Mouse (Mus musculus): ENCODE measurements around the gene Napa. TPM values are rescaled to one million over a fixed set of nuclear protein-coding genes. Genes with fewer than 3 reads are reported as not detected.

The Napa gene
- polyA plus RNA-seq, 1 experiment from 2014 or later: 203 TPM

DNA sequence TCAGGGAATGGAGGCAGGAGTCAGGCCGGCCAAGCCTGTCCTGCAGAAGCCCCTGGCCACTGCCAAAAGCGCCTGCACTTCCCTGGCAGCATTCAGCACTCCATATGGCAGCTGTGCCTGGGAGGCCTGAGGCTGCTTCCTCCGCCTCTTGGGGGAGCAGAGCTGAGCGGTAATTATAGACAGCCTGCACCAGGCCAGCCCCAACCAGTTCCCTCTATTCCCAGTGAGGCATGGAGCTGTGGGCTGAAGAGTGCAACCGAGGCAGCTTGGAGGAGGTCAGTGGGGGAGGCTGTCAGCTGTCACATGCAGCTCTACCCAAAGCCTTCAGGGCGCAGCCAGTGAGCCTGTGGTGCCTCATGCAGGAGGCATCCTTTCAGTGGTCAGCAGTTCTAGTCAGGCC, 5.5 kb downstream of the Napa start:
- Histone ChIP-seq H3K9me3 (ENCODE audit: control insufficient read depth, low read length) (no peaks in the 10 kb centered on the region), H3K27ac (replicated peaks; ENCODE audit: low read depth, low read length) (no peak overlapping the region), H3K27me3 (replicated peaks; ENCODE audit: control insufficient read depth, insufficient read depth, low read length) (no peaks in the 10 kb centered on the region), H3K36me3 (ENCODE audit: control insufficient read depth, insufficient read depth, low read length) (peaks cover 50% of the 10 kb centered on the region), H3K9ac (ENCODE audit: low read depth, low read length) (no peak overlapping the region), H3K4me1 (ENCODE audit: control insufficient read depth, insufficient read depth, low read length) (peaks cover 8% of the 10 kb centered on the region), H3K4me3 (ENCODE audit: low read depth, low read length) (no peak overlapping the region), H3K4me2 (ENCODE audit: low read depth, low read length) (no peak overlapping the region)
- peak; percentile 42 for DNase-seq (ENCODE audit: low spot score)
- 64% methylated on average over 6 of the region's 6 CpGs for WGBS
- peak; percentile 77 for ATAC-seq (ENCODE audit: low read depth)

DNA sequence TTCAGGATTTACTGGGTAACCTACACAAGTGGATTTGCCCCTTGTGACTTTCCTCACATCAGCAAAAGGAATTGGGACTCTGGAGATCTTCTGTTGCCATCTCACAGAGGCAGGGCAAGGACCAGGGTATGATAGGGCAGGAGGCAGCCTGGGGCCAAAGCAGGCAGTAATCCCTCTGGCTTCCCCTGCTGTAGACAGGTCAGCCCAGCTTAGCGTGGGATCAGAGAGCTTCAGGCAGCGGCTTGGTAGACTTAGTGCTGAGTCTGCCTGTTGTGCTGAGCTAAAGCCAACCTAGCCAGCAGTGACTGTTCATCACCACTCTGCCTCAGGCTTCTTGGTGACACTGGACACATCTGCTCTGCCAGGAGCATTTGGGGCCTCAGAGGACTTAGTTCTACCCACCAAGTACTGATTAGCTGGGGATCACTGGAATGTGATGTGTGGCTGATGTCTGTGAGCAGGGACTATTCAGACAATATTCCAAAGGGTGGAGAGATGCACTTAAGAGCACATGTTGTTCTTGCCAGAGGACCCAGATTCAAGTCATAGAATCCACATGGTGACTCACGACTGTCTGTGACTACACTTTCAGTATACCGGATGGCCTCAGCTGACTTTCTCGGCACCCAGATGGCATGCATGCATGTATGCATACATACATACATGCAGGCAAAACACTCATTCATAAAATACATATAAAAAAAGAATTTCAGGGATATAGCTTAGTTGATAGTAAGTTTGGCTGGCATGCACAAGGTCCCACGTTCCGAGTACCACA, 6.5 kb downstream of the Napa start:
- no peak for ATAC-seq (ENCODE audit: low read depth)
- Histone ChIP-seq H3K36me3 (ENCODE audit: control insufficient read depth, insufficient read depth, low read length) (peaks cover 60% of the 10 kb centered on the region), H3K4me3 (ENCODE audit: low read depth, low read length) (no peak overlapping the region), H3K4me1 (ENCODE audit: control insufficient read depth, insufficient read depth, low read length) (peaks cover 3% of the 10 kb centered on the region; the same call in 1 of the 2 replicates), H3K9ac (ENCODE audit: low read depth, low read length) (no peak overlapping the region), H3K4me2 (ENCODE audit: low read depth, low read length) (no peak overlapping the region), H3K27me3 (replicated peaks; ENCODE audit: control insufficient read depth, insufficient read depth, low read length) (no peaks in the 10 kb centered on the region), H3K27ac (replicated peaks; ENCODE audit: low read depth, low read length) (no peak overlapping the region), H3K9me3 (ENCODE audit: control insufficient read depth, low read length) (no peaks in the 10 kb centered on the region)
- DNase-seq (ENCODE audit: low spot score): no peak
- WGBS: 95% methylated on average over 7 of the region's 7 CpGs

DNA sequence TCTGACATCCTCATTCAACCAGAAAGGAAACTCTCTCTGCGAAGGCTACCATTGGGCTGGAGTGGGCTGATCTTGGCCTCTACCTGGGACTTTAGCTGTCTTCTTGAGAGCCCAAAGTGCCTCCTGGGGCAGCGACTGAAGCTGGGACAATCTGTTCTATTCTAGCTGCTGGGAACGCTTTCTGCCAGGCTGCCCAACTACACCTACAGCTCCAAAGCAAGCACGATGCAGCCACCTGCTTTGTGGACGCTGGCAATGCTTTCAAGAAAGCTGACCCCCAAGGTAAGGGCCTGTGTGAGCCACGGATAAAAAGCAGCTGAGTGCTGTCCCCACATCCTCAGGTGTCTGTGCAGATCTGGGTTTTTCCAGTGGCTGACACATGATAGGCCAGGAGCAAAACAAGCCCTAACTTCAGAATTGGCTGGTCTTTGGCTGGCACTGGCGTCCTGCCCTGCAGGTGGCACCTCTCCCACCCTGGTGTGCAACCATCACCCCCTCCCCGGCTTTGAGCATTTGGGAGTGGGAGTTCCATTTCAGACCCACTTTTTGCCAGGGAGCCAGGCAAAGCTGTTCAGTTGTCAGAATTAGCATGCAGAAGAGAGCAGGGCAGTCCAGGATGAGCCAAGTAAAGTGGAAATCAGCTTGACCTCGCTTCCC, 10.8 kb downstream of the Napa start:
- Histone ChIP-seq H3K27ac (replicated peaks; ENCODE audit: low read depth, low read length) (no peak overlapping the region), H3K4me1 (ENCODE audit: control insufficient read depth, insufficient read depth, low read length) (no peaks in the 10 kb centered on the region), H3K9ac (ENCODE audit: low read depth, low read length) (no peak overlapping the region), H3K9me3 (ENCODE audit: control insufficient read depth, low read length) (no peaks in the 10 kb centered on the region), H3K27me3 (replicated peaks; ENCODE audit: control insufficient read depth, insufficient read depth, low read length) (no peaks in the 10 kb centered on the region), H3K4me3 (ENCODE audit: low read depth, low read length) (no peak overlapping the region), H3K36me3 (ENCODE audit: control insufficient read depth, insufficient read depth, low read length) (peaks cover 84% of the 10 kb centered on the region), H3K4me2 (ENCODE audit: low read depth, low read length) (no peak overlapping the region)
- ATAC-seq (ENCODE audit: low read depth) (no peak), DNase-seq (ENCODE audit: low spot score) (no peak)
- WGBS: 87% methylated on average over 9 of the region's 9 CpGs

DNA sequence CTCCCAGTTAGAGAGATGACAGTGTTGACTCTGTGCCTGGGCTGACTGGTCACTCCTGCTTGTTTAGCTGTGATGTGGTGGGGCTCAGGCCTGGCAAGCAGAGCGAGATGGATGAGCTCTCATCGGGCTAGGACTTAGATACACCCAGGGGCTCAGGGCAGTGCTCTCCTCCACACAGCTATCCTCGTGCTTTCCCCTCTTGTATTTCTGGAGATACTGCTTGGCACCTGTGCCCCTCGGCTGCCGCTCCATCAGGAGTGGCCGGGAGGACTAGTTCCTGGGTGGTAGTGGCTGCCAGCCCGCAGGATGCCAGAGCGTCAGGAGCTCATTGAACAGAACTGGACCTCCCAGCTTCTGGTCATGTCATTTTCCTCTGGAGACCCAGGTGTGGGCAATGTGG, 11.9 kb downstream of the Napa start:
- H3K9ac ChIP-seq (ENCODE audit: low read depth, low read length): no peak overlapping the region
- H3K4me3 ChIP-seq (ENCODE audit: low read depth, low read length): no peak overlapping the region
- WGBS: 94% methylated on average over 8 of the region's 8 CpGs
- no peaks in the 10 kb centered on the region for H3K27me3 ChIP-seq (replicated peaks; ENCODE audit: control insufficient read depth, insufficient read depth, low read length)
- H3K4me2 ChIP-seq (ENCODE audit: low read depth, low read length): no peak overlapping the region
- H3K27ac ChIP-seq (replicated peaks; ENCODE audit: low read depth, low read length): no peak overlapping the region
- no peaks in the 10 kb centered on the region for H3K9me3 ChIP-seq (ENCODE audit: control insufficient read depth, low read length)
- DNase-seq (ENCODE audit: low spot score) (no peak), ATAC-seq (ENCODE audit: low read depth) (no peak)
- H3K36me3 ChIP-seq (ENCODE audit: control insufficient read depth, insufficient read depth, low read length): peaks cover 85% of the 10 kb centered on the region
- no peaks in the 10 kb centered on the region for H3K4me1 ChIP-seq (ENCODE audit: control insufficient read depth, insufficient read depth, low read length)

DNA sequence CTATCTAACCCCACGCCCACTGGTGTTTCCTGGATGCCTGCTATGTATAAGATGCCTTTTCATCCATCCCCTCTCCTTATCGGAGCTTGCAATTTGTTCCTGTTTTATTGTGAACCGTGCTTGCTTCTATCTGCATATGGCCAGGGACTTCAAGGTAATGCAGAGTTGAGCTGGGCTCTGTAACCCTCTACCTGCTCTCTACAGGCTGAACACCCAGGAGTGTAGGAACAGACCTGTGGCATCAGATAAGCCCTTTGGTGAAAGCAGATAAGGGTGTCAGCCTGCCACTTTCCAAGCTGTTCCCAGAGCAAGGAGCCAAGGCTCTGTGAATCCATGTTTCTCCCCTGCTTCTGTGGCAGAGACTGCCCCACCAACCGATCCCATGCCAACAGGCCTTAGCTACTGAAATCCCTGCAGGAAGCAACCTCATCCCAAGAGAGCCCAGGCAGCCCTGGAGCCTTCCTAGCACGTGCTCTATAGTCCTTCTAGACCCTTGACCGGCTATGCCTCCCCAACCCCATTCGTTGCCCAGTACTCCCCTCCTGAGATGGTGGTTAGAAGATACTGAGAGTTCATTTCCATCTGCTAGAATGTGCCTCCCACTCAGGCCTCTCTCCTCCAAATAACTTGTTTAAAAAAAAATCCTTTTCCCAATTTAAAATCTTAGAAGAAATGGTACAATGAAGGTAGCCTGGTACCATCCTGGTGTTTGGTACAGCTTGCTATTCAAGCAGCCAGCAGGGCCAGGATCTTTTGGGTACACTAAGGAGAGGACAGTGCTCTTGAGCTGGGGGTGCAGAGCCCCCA, 13.2 kb downstream of the Napa start:
- Histone ChIP-seq H3K27me3 (replicated peaks; ENCODE audit: control insufficient read depth, insufficient read depth, low read length) (no peaks in the 10 kb centered on the region), H3K9me3 (ENCODE audit: control insufficient read depth, low read length) (no peaks in the 10 kb centered on the region), H3K4me1 (ENCODE audit: control insufficient read depth, insufficient read depth, low read length) (no peaks in the 10 kb centered on the region), H3K9ac (ENCODE audit: low read depth, low read length) (no peak overlapping the region), H3K27ac (replicated peaks; ENCODE audit: low read depth, low read length) (no peak overlapping the region), H3K36me3 (ENCODE audit: control insufficient read depth, insufficient read depth, low read length) (peaks cover 98% of the 10 kb centered on the region), H3K4me2 (ENCODE audit: low read depth, low read length) (no peak overlapping the region), H3K4me3 (ENCODE audit: low read depth, low read length) (no peak overlapping the region)
- ATAC-seq (ENCODE audit: low read depth): no peak
- WGBS: 91% methylated on average over 7 of the region's 7 CpGs
- no peak for DNase-seq (ENCODE audit: low spot score)

DNA sequence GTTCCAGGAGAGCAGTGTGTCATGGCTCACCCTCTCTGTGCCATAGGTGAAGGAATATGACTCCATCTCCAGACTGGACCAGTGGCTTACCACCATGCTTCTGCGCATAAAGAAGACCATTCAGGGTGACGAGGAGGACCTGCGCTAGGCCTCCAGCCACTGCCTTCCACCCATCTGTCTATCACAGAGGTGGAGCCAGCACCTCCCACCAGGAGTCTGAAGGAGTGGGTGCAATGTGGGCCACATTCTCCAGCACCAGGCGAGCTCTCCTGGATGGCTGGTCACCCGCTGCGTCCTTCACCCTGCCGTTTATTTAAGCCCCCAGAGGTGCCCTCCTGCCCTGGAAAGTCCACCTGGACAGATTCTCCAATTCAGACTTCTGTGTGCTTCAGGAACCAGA, 18.2 kb downstream of the Napa start:
- Histone ChIP-seq H3K4me3 (ENCODE audit: low read depth, low read length) (no peak overlapping the region), H3K36me3 (ENCODE audit: control insufficient read depth, insufficient read depth, low read length) (peaks cover 65% of the 10 kb centered on the region), H3K27ac (replicated peaks; ENCODE audit: low read depth, low read length) (no peak overlapping the region), H3K4me2 (ENCODE audit: low read depth, low read length) (no peak overlapping the region), H3K27me3 (replicated peaks; ENCODE audit: control insufficient read depth, insufficient read depth, low read length) (no peaks in the 10 kb centered on the region), H3K9ac (ENCODE audit: low read depth, low read length) (no peak overlapping the region), H3K9me3 (ENCODE audit: control insufficient read depth, low read length) (no peaks in the 10 kb centered on the region), H3K4me1 (ENCODE audit: control insufficient read depth, insufficient read depth, low read length) (peaks cover 4% of the 10 kb centered on the region; the same call in 1 of the 2 replicates)
- DNase-seq (ENCODE audit: low spot score) (no peak), ATAC-seq (ENCODE audit: low read depth) (no peak)
- WGBS: 99% methylated on average over 7 of the region's 7 CpGs

DNA sequence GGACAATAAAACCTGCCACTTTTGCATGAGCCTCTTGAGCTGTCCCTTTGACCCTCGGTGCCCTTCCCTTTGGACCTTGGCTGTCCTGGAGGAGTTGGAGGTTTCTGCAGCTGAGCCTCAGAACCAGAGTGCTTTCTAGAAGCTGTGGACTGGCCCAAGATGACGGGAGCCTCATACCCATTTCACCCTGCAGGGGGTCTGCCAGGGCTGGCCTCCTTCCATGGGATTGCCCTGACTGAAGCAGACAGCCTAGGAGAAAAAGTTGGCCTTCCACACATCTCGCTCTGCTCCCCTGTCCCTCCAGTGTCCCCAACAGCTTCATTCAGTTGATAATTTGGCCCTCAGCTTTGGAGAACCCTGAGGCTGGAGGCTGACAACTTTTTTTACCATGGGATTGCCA, 18.8 kb downstream of the Napa start:
- no peaks in the 10 kb centered on the region for H3K9me3 ChIP-seq (ENCODE audit: control insufficient read depth, low read length)
- H3K4me1 ChIP-seq (ENCODE audit: control insufficient read depth, insufficient read depth, low read length): peaks cover 4% of the 10 kb centered on the region; the same call in 1 of the 2 replicates
- DNase-seq (ENCODE audit: low spot score) (no peak), ATAC-seq (ENCODE audit: low read depth) (no peak)
- 97% methylated on average over 3 of the region's 3 CpGs for WGBS
- no peak overlapping the region for H3K4me3 ChIP-seq (ENCODE audit: low read depth, low read length)
- H3K36me3 ChIP-seq (ENCODE audit: control insufficient read depth, insufficient read depth, low read length): peaks cover 59% of the 10 kb centered on the region
- no peak overlapping the region for H3K4me2 ChIP-seq (ENCODE audit: low read depth, low read length)
- H3K9ac ChIP-seq (ENCODE audit: low read depth, low read length): no peak overlapping the region
- H3K27me3 ChIP-seq (replicated peaks; ENCODE audit: control insufficient read depth, insufficient read depth, low read length): no peaks in the 10 kb centered on the region
- no peak overlapping the region for H3K27ac ChIP-seq (replicated peaks; ENCODE audit: low read depth, low read length)

DNA sequence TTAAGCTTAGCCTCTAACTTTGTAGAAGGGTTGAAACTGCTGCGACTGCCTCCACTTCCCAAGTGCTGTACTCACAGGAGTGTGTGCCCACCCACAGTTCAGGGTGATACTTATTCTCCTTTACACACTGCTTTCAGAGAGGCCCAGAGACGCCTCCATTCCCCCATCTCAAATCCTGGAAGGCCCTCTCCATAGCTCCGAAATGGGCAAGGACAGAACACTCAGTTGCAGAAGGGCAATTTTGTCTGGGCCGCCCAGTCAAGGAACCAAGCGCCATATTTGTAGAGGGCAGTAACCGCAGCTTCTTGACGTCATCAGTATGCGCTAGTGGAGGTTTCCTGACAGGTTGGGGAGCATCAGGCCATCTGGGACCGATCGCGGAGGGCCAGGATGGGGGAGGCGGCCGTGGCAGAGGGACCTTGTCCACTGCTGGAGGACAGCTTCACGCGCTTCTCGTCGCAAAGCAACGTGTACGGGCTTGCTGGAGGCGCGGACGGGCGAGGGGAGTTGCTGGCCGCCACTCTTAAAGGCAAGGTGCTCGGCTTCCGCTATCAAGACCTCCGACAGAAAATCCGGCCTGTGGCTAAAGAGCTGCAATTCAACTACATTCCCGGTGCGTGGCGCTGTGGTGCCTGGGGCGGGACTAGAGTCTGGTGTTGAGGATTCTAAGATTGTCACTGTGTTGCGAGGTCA, 21.5 kb downstream of the Napa start, which contains the start of gene Kptn:
Gene Kptn, plus strand, starts transcription at position 327 of the 693 bp plus-strand sequence.
- Histone ChIP-seq H3K27me3 (replicated peaks; ENCODE audit: control insufficient read depth, insufficient read depth, low read length) (no peaks in the 10 kb centered on the region), H3K4me3 (ENCODE audit: low read depth, low read length) (peak within 1 kb of the TSS; percentile 70), H3K9ac (ENCODE audit: low read depth, low read length) (peak within 1 kb of the TSS; percentile 77), H3K4me1 (ENCODE audit: control insufficient read depth, insufficient read depth, low read length) (peaks cover 4% of the 10 kb centered on the region; the same call in 1 of the 2 replicates), H3K4me2 (ENCODE audit: low read depth, low read length) (peak within 1 kb of the TSS; percentile 73), H3K9me3 (ENCODE audit: control insufficient read depth, low read length) (no peaks in the 10 kb centered on the region), H3K27ac (replicated peaks; ENCODE audit: low read depth, low read length) (peak within 1 kb of the TSS; percentile 90), H3K36me3 (ENCODE audit: control insufficient read depth, insufficient read depth, low read length) (peaks cover 39% of the 10 kb centered on the region)
- under 1% methylated on average over 33 of the region's 33 CpGs for WGBS
- ATAC-seq (ENCODE audit: low read depth) (peak; percentile 91), DNase-seq (ENCODE audit: low spot score) (peak; percentile 96)

Data from embryonic facial prominence, embryonic 14.5 days (tissue).